Mouse (Mus musculus) embryonic facial prominence, embryonic 14.5 days (tissue): ENCODE measurements around the gene Aqp1. TPM values are rescaled to one million over a fixed set of nuclear protein-coding genes. Genes with fewer than 3 reads are reported as not detected.

ENCODE experiments used
- ATAC-seq: fragments of 200-750 bp; cut with Nextera tagmentation; 2 replicates; pipeline ENCODE4 v1.8.0; 2017; ENCODE audit warnings: low read depth, moderate number of reproducible peaks, moderate TSS enrichment
- DNase-seq: peaks from one replicate; pipeline ENCODE4 v3.0.0-alpha.2; 2015; ENCODE audit warnings: low spot score
- H3K27ac ChIP-seq: fragments of 300-500 bp; sonication (generic); replicated peaks from 2 replicates; pipeline ENCODE4 v1.5.1; 2014; ENCODE audit warnings: low read depth, mild to moderate bottlenecking, low read length, moderate library complexity
- H3K27me3 ChIP-seq: fragments of 300-500 bp; sonication (generic); replicated peaks from 2 replicates; pipeline ENCODE4 v1.6.1; 2014; ENCODE audit warnings: low read length; ENCODE audit not compliant: control insufficient read depth, insufficient read depth
- H3K36me3 ChIP-seq: fragments of 300-500 bp; sonication (generic); 2 replicates; pipeline ENCODE4 v1.6.1; 2014; ENCODE audit warnings: low read length, mixed read lengths; ENCODE audit not compliant: control insufficient read depth, insufficient read depth
- H3K4me1 ChIP-seq: fragments of 300-500 bp; sonication (generic); 2 replicates; pipeline ENCODE4 v1.6.1; 2014; ENCODE audit warnings: antibody characterized with exemption, low read length; ENCODE audit not compliant: control insufficient read depth, insufficient read depth
- H3K4me2 ChIP-seq: fragments of 300-500 bp; sonication (generic); 2 replicates; pipeline ENCODE4 v1.6.1; 2014; ENCODE audit warnings: low read depth, mild to moderate bottlenecking, low read length, moderate library complexity, mixed read lengths
- H3K4me3 ChIP-seq: fragments of 300-500 bp; sonication (generic); 2 replicates; pipeline ENCODE4 v1.5.1; 2014; ENCODE audit warnings: low read depth, mild to moderate bottlenecking, low read length
- H3K9ac ChIP-seq: fragments of 300-500 bp; sonication (generic); 2 replicates; pipeline ENCODE4 v1.6.1; 2014; ENCODE audit warnings: low read depth, mild to moderate bottlenecking, low read length, moderate library complexity, mixed read lengths
- H3K9me3 ChIP-seq: fragments of 300-500 bp; sonication (generic); 2 replicates; pipeline ENCODE4 v1.6.1; 2016; ENCODE audit warnings: low read length; ENCODE audit not compliant: control insufficient read depth
- WGBS: fragments of 180-500 bp; shearing (Covaris S2); extraction: QIAGEN DNeasy Blood & Tissue Kit; methylation state at CpG from one replicate; pipeline ENCODE4 v1.1.7; 2014; 5-methylcytosine and 5-hydroxymethylcytosine counted together
- polyA plus RNA-seq: library from polyadenylated mRNA; unstranded; fragments of >200 nt; fragmentation: Nextera tagmentation; extraction: Ambion mirVana; gene quantifications from 2 replicates; pipeline ENCODE4 v1.2.1, GENCODE M21; 2014

Gene Aqp1
- polyA plus RNA-seq, 1 experiment from 2014 or later: 20.4 TPM

- WGBS: 85% methylated on average over 17 of the region's 17 CpGs
Observed at GRCm38 (mm10) chr6:55323908-55324634, 12.2 kb upstream of the Aqp1 start.

GRCm38 (mm10) chr6:55324785-55325184 is 11.4 kb upstream of the Aqp1 start:
- no peaks in the 10 kb centered on the region for H3K9me3 ChIP-seq
- no peaks in the 10 kb centered on the region for H3K27me3 ChIP-seq
- H3K4me3 ChIP-seq: no peak overlapping the region
- WGBS: 77% methylated on average over 1 of the region's 1 CpGs
- no peak overlapping the region for H3K27ac ChIP-seq
- ATAC-seq (no peak), DNase-seq (no peak)
- no peaks in the 10 kb centered on the region for H3K4me1 ChIP-seq
- no peak overlapping the region for H3K9ac ChIP-seq
- H3K36me3 ChIP-seq: no peaks in the 10 kb centered on the region
- no peak overlapping the region for H3K4me2 ChIP-seq

More at GRCm38 (mm10) chr6:55323908-55324634, 12.2 kb upstream of the Aqp1 start:
- H3K27ac ChIP-seq: no peak overlapping the region
- ATAC-seq: no peak
- DNase-seq: no peak
- no peaks in the 10 kb centered on the region for H3K27me3 ChIP-seq
- H3K4me1 ChIP-seq: 0 out of 2 replicates have a peak, but pooled peaks cover 2% of the 10 kb centered on the region
- no peaks in the 10 kb centered on the region for H3K36me3 ChIP-seq
- no peak overlapping the region for H3K9ac ChIP-seq
- no peaks in the 10 kb centered on the region for H3K9me3 ChIP-seq
- H3K4me3 ChIP-seq: no peak overlapping the region
- H3K4me2 ChIP-seq: no peak overlapping the region

- ATAC-seq (no peak), DNase-seq (no peak)
- WGBS: 71% methylated on average over 4 of the region's 4 CpGs
- Histone ChIP-seq H3K4me3 (no peak overlapping the region), H3K27ac (no peak overlapping the region), H3K36me3 (no peaks in the 10 kb centered on the region), H3K9me3 (no peaks in the 10 kb centered on the region), H3K27me3 (no peaks in the 10 kb centered on the region), H3K9ac (no peak overlapping the region), H3K4me1 (peaks cover under 1% of the 10 kb centered on the region; the same call in 1 of the 2 replicates), H3K4me2 (no peak overlapping the region)
Observed at GRCm38 (mm10) chr6:55326299-55326698, 9.9 kb upstream of the Aqp1 start.

- H3K4me3 ChIP-seq: no peak overlapping the region
- no peaks in the 10 kb centered on the region for H3K36me3 ChIP-seq
- no peak overlapping the region for H3K27ac ChIP-seq
- no peak overlapping the region for H3K9ac ChIP-seq
- no peak overlapping the region for H3K4me2 ChIP-seq
- ATAC-seq (no peak), DNase-seq (no peak)
- 81% methylated on average over 13 of the region's 13 CpGs for WGBS
- H3K27me3 ChIP-seq: no peaks in the 10 kb centered on the region
- no peaks in the 10 kb centered on the region for H3K9me3 ChIP-seq
- peaks cover 10% of the 10 kb centered on the region for H3K4me1 ChIP-seq
Observed at GRCm38 (mm10) chr6:55327326-55327725, 8.9 kb upstream of the Aqp1 start.

- no peak overlapping the region for H3K27ac ChIP-seq
Observed at GRCm38 (mm10) chr6:55328179-55328578, 8.1 kb upstream of the Aqp1 start.

GRCm38 (mm10) chr6:55331315-55331714 is 4.9 kb upstream of the Aqp1 start:
- peaks cover 34% of the 10 kb centered on the region for H3K4me1 ChIP-seq
- no peaks in the 10 kb centered on the region for H3K27me3 ChIP-seq
- ATAC-seq: no peak
- WGBS: 47% methylated on average over 6 of the region's 6 CpGs
- no peak overlapping the region for H3K9ac ChIP-seq
- H3K4me2 ChIP-seq: no peak overlapping the region
- no peaks in the 10 kb centered on the region for H3K9me3 ChIP-seq
- H3K4me3 ChIP-seq: no peak overlapping the region
- no peak overlapping the region for H3K27ac ChIP-seq
- H3K36me3 ChIP-seq: no peaks in the 10 kb centered on the region
- DNase-seq: no peak

More at GRCm38 (mm10) chr6:55328179-55328578, 8.1 kb upstream of the Aqp1 start:
- no peaks in the 10 kb centered on the region for H3K9me3 ChIP-seq
- ATAC-seq: no peak
- peaks cover 19% of the 10 kb centered on the region for H3K4me1 ChIP-seq
- H3K27me3 ChIP-seq: no peaks in the 10 kb centered on the region
- no peak overlapping the region for H3K4me2 ChIP-seq
- H3K4me3 ChIP-seq: no peak overlapping the region
- DNase-seq: no peak
- 76% methylated on average over 4 of the region's 4 CpGs for WGBS
- H3K36me3 ChIP-seq: no peaks in the 10 kb centered on the region
- no peak overlapping the region for H3K9ac ChIP-seq

- Histone ChIP-seq H3K4me2 (no peak overlapping the region), H3K9me3 (no peaks in the 10 kb centered on the region), H3K27ac (peak overlapping the region; percentile 74), H3K4me3 (no peak overlapping the region), H3K27me3 (no peaks in the 10 kb centered on the region), H3K36me3 (no peaks in the 10 kb centered on the region), H3K4me1 (peaks cover 40% of the 10 kb centered on the region), H3K9ac (no peak overlapping the region)
- 35% methylated on average over 5 of the region's 5 CpGs for WGBS
- ATAC-seq: peak; percentile 15
- no peak for DNase-seq
Observed at GRCm38 (mm10) chr6:55332100-55332772, 4.0 kb upstream of the Aqp1 start.

- H3K27ac ChIP-seq: peak overlapping the region; percentile 74
- 47% methylated on average over 6 of the region's 6 CpGs for WGBS
- no peak overlapping the region for H3K4me2 ChIP-seq
- DNase-seq (peak; percentile 88), ATAC-seq (peak; percentile 51)
- H3K9ac ChIP-seq: no peak overlapping the region
- no peak overlapping the region for H3K4me3 ChIP-seq
- peaks cover 43% of the 10 kb centered on the region for H3K4me1 ChIP-seq
- H3K9me3 ChIP-seq: no peaks in the 10 kb centered on the region
- no peaks in the 10 kb centered on the region for H3K27me3 ChIP-seq
- no peaks in the 10 kb centered on the region for H3K36me3 ChIP-seq
Observed at GRCm38 (mm10) chr6:55332773-55333109, 3.5 kb upstream of the Aqp1 start.
